Mouse (Mus musculus) cerebellum, adult 11-12 months (tissue): ENCODE data around the gene Ptcd3.
A peak's percentile ranks its signal among the peaks of the same experiment; 100 is the strongest.
"Not testable (repeated sequence)": the region's sequence is repeated elsewhere in the genome, so short reads cannot be mapped to it uniquely, and the experiment has no call there.

ENCODE experiments used
- DNase-seq: peaks from one replicate; pipeline ENCODE4 v3.0.0; 2022

Gene Ptcd3

GRCm38 (mm10) chr6:71868809-71869208 is 39.7 kb downstream of the Ptcd3 start:
- no peak for DNase-seq

- no peak for DNase-seq
Measured at GRCm38 (mm10) chr6:71867751-71868150, 40.8 kb downstream of the Ptcd3 start.

GRCm38 (mm10) chr6:71846906-71847305 is 61.6 kb downstream of the Ptcd3 start:
- not testable (repeated sequence) for DNase-seq

GRCm38 (mm10) chr6:71840597-71841290 is 67.8 kb downstream of the Ptcd3 start:
- no peak for DNase-seq

- DNase-seq: no peak
Measured at GRCm38 (mm10) chr6:71839815-71840214, 68.7 kb downstream of the Ptcd3 start.

GRCm38 (mm10) chr6:71836811-71837210 is 71.7 kb downstream of the Ptcd3 start:
- DNase-seq: peak; percentile 36

- DNase-seq: peak; percentile 97
Measured at GRCm38 (mm10) chr6:71831581-71831960, 77.0 kb downstream of the Ptcd3 start.

GRCm38 (mm10) chr6:71830690-71831580 is 77.6 kb downstream of the Ptcd3 start, which contains the start of gene Immt:
Gene Immt, plus strand, starts transcription at chr6:71831331.
- DNase-seq: peak; percentile 99
